Mouse (Mus musculus): ENCODE measurements around the gene Fam168a.
"Not testable (repeated sequence)": the region's sequence is repeated elsewhere in the genome, so short reads cannot be mapped to it uniquely, and the experiment has no call there.

The Fam168a gene

GRCm38 (mm10) chr7:100699771-100700770, 6.4 kb upstream of the Fam168a start:
- DNase-seq (ENCODE audit: extremely low read depth, insufficient read length, low spot score): no peak

GRCm38 (mm10) chr7:100706883-100707480, 547 bp downstream of the Fam168a start:
- DNase-seq (ENCODE audit: extremely low read depth, insufficient read length, low spot score): no peak

GRCm38 (mm10) chr7:100718741-100719140, 12.3 kb downstream of the Fam168a start:
- DNase-seq (ENCODE audit: extremely low read depth, insufficient read length, low spot score): no peak

- DNase-seq (ENCODE audit: extremely low read depth, insufficient read length, low spot score): no peak
Observed at GRCm38 (mm10) chr7:100722268-100722667, 15.8 kb downstream of the Fam168a start.

GRCm38 (mm10) chr7:100723453-100724294, 17.2 kb downstream of the Fam168a start:
- DNase-seq (ENCODE audit: extremely low read depth, insufficient read length, low spot score): no peak

- no peak for DNase-seq (ENCODE audit: extremely low read depth, insufficient read length, low spot score)
Observed at GRCm38 (mm10) chr7:100727538-100728085, 21.2 kb downstream of the Fam168a start.

GRCm38 (mm10) chr7:100729778-100730177, 23.3 kb downstream of the Fam168a start:
- no peak for DNase-seq (ENCODE audit: extremely low read depth, insufficient read length, low spot score)

- DNase-seq (ENCODE audit: extremely low read depth, insufficient read length, low spot score): no peak
Observed at GRCm38 (mm10) chr7:100732341-100733050, 26.1 kb downstream of the Fam168a start.

GRCm38 (mm10) chr7:100733051-100733813, 26.8 kb downstream of the Fam168a start:
- DNase-seq (ENCODE audit: extremely low read depth, insufficient read length, low spot score): peak; percentile 8

- DNase-seq (ENCODE audit: extremely low read depth, insufficient read length, low spot score): no peak
Observed at GRCm38 (mm10) chr7:100734201-100734600, 27.8 kb downstream of the Fam168a start.

GRCm38 (mm10) chr7:100734905-100735304, 28.5 kb downstream of the Fam168a start:
- DNase-seq (ENCODE audit: extremely low read depth, insufficient read length, low spot score): not testable (repeated sequence)

GRCm38 (mm10) chr7:100736131-100736530, 29.7 kb downstream of the Fam168a start:
- DNase-seq (ENCODE audit: extremely low read depth, insufficient read length, low spot score): no peak

- DNase-seq (ENCODE audit: extremely low read depth, insufficient read length, low spot score): no peak
Observed at GRCm38 (mm10) chr7:100744372-100744771, 37.9 kb downstream of the Fam168a start.

GRCm38 (mm10) chr7:100750101-100750500, 43.7 kb downstream of the Fam168a start:
- peak; percentile 45 for DNase-seq (ENCODE audit: extremely low read depth, insufficient read length, low spot score)

GRCm38 (mm10) chr7:100758718-100759117, 52.3 kb downstream of the Fam168a start:
- no peak for DNase-seq (ENCODE audit: extremely low read depth, insufficient read length, low spot score)

- DNase-seq (ENCODE audit: extremely low read depth, insufficient read length, low spot score): peak; percentile 19
Observed at GRCm38 (mm10) chr7:100762726-100763125, 56.3 kb downstream of the Fam168a start.

- no peak for DNase-seq (ENCODE audit: extremely low read depth, insufficient read length, low spot score)
Observed at GRCm38 (mm10) chr7:100767568-100767967, 61.1 kb downstream of the Fam168a start.

- no peak for DNase-seq (ENCODE audit: extremely low read depth, insufficient read length, low spot score)
Observed at GRCm38 (mm10) chr7:100768009-100768408, 61.6 kb downstream of the Fam168a start.

- DNase-seq (ENCODE audit: extremely low read depth, insufficient read length, low spot score): no peak
Observed at GRCm38 (mm10) chr7:100769534-100770083, 63.2 kb downstream of the Fam168a start.
